Mouse (Mus musculus) cerebral cortex, adult 2 months (tissue): ENCODE data around the gene Olfr455.

Experiments
- WGBS: fragments of 180-500 bp; shearing (Covaris S2); methylation state at CpG from one replicate; pipeline ENCODE4 v1.1.7; 2018; 5-methylcytosine and 5-hydroxymethylcytosine counted together

Olfr455 gene

GRCm38 (mm10) chr6:42487114-42487513 lies 60.3 kb downstream of the Olfr455 start, which contains the start of gene Olfr456:
Olfr456 (minus strand) TSS chr6:42487214.
- 94% methylated on average over 1 of the region's 1 CpGs for WGBS
